11 mouse cellular contexts compared by ENCODE assay signal in genomic region chr6:86078361-86079010, GRCm38 (mm10). TPM values are rescaled to one million over a fixed set of nuclear protein-coding genes. Genes with fewer than 3 reads are reported as not detected.
DNase-seq lines count a peak whose midpoint lies in the region; ATAC-seq lines count a peak whose summit lies in the region.
"Had no signal": no experiment of that assay in that cellular context is flagged by ENCODE, and none has a peak within 500 bp of the region (broad histone marks: within the 10 kb centered on the region; RNA-seq: fewer than 3 reads in every experiment).

No protein-coding gene starts in this region.

- H3K4me2 ChIP-seq in neural tube, embryonic 11.5 days (ENCODE audit: low read depth) = no peak overlapping the region
- no peak overlapping the region for H3K4me2 ChIP-seq in neural tube, embryonic 15.5 days
- H3K4me2 ChIP-seq in liver, embryonic 11.5 days = peak overlapping the region; percentile 86
- no peak overlapping the region for H3K4me2 ChIP-seq in neural tube, embryonic 14.5 days (ENCODE audit: low read depth, low read length)

- H3K9ac ChIP-seq in neural tube, embryonic 11.5 days (ENCODE audit: low read length) = no peak overlapping the region
- H3K9ac ChIP-seq in neural tube, embryonic 15.5 days (replicated peaks) = no peak overlapping the region
- H3K9ac ChIP-seq in liver, embryonic 11.5 days (ENCODE audit: low read depth, low read length) = peak overlapping the region; percentile 93
- no peak overlapping the region for H3K9ac ChIP-seq in neural tube, embryonic 14.5 days (replicated peaks; ENCODE audit: low read depth, low read length)

- ATAC-seq in neural tube, embryonic 11.5 days (ENCODE audit: insufficient read depth, low FRiP score, low TSS enrichment) = no peak
- ATAC-seq in neural tube, embryonic 15.5 days (ENCODE audit: low FRiP score) = no peak
- ATAC-seq in liver, embryonic 11.5 days (replicated peaks; ENCODE audit: low FRiP score) = 0 out of 2 replicates have a peak, but pooled peaks have one; percentile 23
- ATAC-seq in neural tube, embryonic 14.5 days (ENCODE audit: low read depth) = no peak

- H3K9me3 ChIP-seq in heart, embryonic 10.5 days = no peaks in the 10 kb centered on the region
- no peaks in the 10 kb centered on the region for H3K9me3 ChIP-seq in neural tube, embryonic 11.5 days (ENCODE audit: control insufficient read depth, low read length)
- no peaks in the 10 kb centered on the region for H3K9me3 ChIP-seq in neural tube, embryonic 15.5 days (replicated peaks)
- H3K9me3 ChIP-seq in liver, embryonic 11.5 days (ENCODE audit: control insufficient read depth, low read length) = no peaks in the 10 kb centered on the region
- H3K9me3 ChIP-seq in neural tube, embryonic 14.5 days (ENCODE audit: control insufficient read depth, low read length) = no peaks in the 10 kb centered on the region

- no peaks in the 10 kb centered on the region for H3K36me3 ChIP-seq in heart, embryonic 10.5 days
- H3K36me3 ChIP-seq in neural tube, embryonic 11.5 days (ENCODE audit: control insufficient read depth, insufficient read depth, low read length) = no peaks in the 10 kb centered on the region
- peaks cover 5% of the 10 kb centered on the region; the same call in 1 of the 2 replicates for H3K36me3 ChIP-seq in neural tube, embryonic 15.5 days
- H3K36me3 ChIP-seq in liver, embryonic 11.5 days (ENCODE audit: control insufficient read depth, insufficient read depth, low read length) = peaks cover 5% of the 10 kb centered on the region; the same call in 1 of the 2 replicates
- peaks cover 4% of the 10 kb centered on the region for H3K36me3 ChIP-seq in neural tube, embryonic 14.5 days (ENCODE audit: control insufficient read depth, insufficient read depth, low read length)

- 61% methylated on average over 1 of the region's 1 CpGs for WGBS in heart, embryonic 10.5 days
- WGBS in neural tube, embryonic 11.5 days = 86% methylated on average over 1 of the region's 1 CpGs
- 90% methylated on average over 1 of the region's 1 CpGs for WGBS in neural tube, embryonic 15.5 days
- 47% methylated on average over 1 of the region's 1 CpGs for WGBS in liver, embryonic 11.5 days
- 87% methylated on average over 1 of the region's 1 CpGs for WGBS in neural tube, embryonic 14.5 days

- H3K27ac ChIP-seq in heart, embryonic 10.5 days = peak overlapping the region; percentile 74
- peak overlapping the region; percentile 30; the same call in 1 of the 2 replicates for H3K27ac ChIP-seq in neural tube, embryonic 11.5 days (ENCODE audit: low read depth, low read length)
- no peak overlapping the region for H3K27ac ChIP-seq in neural tube, embryonic 15.5 days (replicated peaks)
- H3K27ac ChIP-seq in liver, embryonic 11.5 days (ENCODE audit: low read depth, low read length) = peak overlapping the region; percentile 96
- H3K27ac ChIP-seq in neural tube, embryonic 14.5 days (ENCODE audit: low read depth, low read length) = 0 out of 2 replicates have a peak overlapping the region, but pooled peaks have one; percentile 5

- H3K4me1 ChIP-seq in heart, embryonic 10.5 days = peaks cover 9% of the 10 kb centered on the region; the same call in 1 of the 2 replicates
- no peaks in the 10 kb centered on the region; the same call in 1 of the 2 replicates for H3K4me1 ChIP-seq in neural tube, embryonic 11.5 days (ENCODE audit: control insufficient read depth, insufficient read depth, low read length)
- peaks cover 11% of the 10 kb centered on the region; the same call in 1 of the 2 replicates for H3K4me1 ChIP-seq in neural tube, embryonic 15.5 days
- peaks cover 45% of the 10 kb centered on the region for H3K4me1 ChIP-seq in liver, embryonic 11.5 days (replicated peaks; ENCODE audit: control insufficient read depth, insufficient read depth, low read length)
- 0 out of 2 replicates have a peak, but pooled peaks cover 3% of the 10 kb centered on the region for H3K4me1 ChIP-seq in neural tube, embryonic 14.5 days (ENCODE audit: control insufficient read depth, insufficient read depth, low read length)

- no peak for DNase-seq in heart, embryonic 10.5 days (ENCODE audit: low spot score)
- DNase-seq in heart, postnatal 4 days = no peak
- DNase-seq in neural tube, embryonic 11.5 days (ENCODE audit: low spot score) = no peak
- DNase-seq in liver, embryonic 11.5 days (ENCODE audit: low spot score) = no peak
- no peak for DNase-seq in layer of hippocampus, postnatal 25 days (ENCODE audit: extremely low spot score in 1 of 2, low spot score in 1 of 2)
- DNase-seq in right cerebral cortex, postnatal 4 days = no peak
- DNase-seq: kidney, postnatal 36 days; lung, postnatal 10 days; right cerebral cortex, adult 18-20 months had no signal

- H3K27me3 ChIP-seq in heart, embryonic 10.5 days (ENCODE audit: insufficient read depth, poor library complexity, severe bottlenecking) = no peaks in the 10 kb centered on the region
- no peaks in the 10 kb centered on the region for H3K27me3 ChIP-seq in neural tube, embryonic 11.5 days (ENCODE audit: control insufficient read depth, insufficient read depth, low read length)
- no peaks in the 10 kb centered on the region for H3K27me3 ChIP-seq in neural tube, embryonic 15.5 days (replicated peaks)
- H3K27me3 ChIP-seq in liver, embryonic 11.5 days (replicated peaks; ENCODE audit: control insufficient read depth, insufficient read depth, low read length) = no peaks in the 10 kb centered on the region
- no peaks in the 10 kb centered on the region for H3K27me3 ChIP-seq in neural tube, embryonic 14.5 days (ENCODE audit: control insufficient read depth, insufficient read depth, low read length)

- H3K4me3 ChIP-seq in heart, embryonic 10.5 days = peak overlapping the region; percentile 40
- H3K4me3 ChIP-seq in neural tube, embryonic 11.5 days (ENCODE audit: low read depth, low read length) = no peak overlapping the region
- H3K4me3 ChIP-seq in neural tube, embryonic 15.5 days (replicated peaks) = no peak overlapping the region
- H3K4me3 ChIP-seq in liver, embryonic 11.5 days (ENCODE audit: low read depth, low read length) = peak overlapping the region; percentile 73
- no peak overlapping the region for H3K4me3 ChIP-seq in neural tube, embryonic 14.5 days (ENCODE audit: low read depth, low read length)

RNA-seq across cellular contexts. Expression of gene Add2, which starts 50.0 kb away (rescaled TPM):
- 12.1 and 16.0 TPM in 2 replicates for polyA plus RNA-seq in heart, embryonic 10.5 days (2016; fragmentation: Nextera tagmentation; extraction: Ambion mirVana)
- total RNA-seq in heart, postnatal 4 days (2021) = 1 to 10 TPM; 2.3 to 3.3 TPM
- polyA plus RNA-seq in neural tube, embryonic 11.5 days (2014; fragmentation: Nextera tagmentation; extraction: Ambion mirVana) = 65.8 and 67.0 TPM in 2 replicates
- 107 and 130 TPM in 2 replicates for polyA plus RNA-seq in neural tube, embryonic 15.5 days (2015; fragmentation: Nextera tagmentation; extraction: Ambion mirVana)
- polyA plus RNA-seq in liver, embryonic 11.5 days (2014; fragmentation: Nextera tagmentation; extraction: Ambion mirVana) = 66.5 and 73.2 TPM in 2 replicates
- 94.7 and 111 TPM in 2 replicates for polyA plus RNA-seq in neural tube, embryonic 14.5 days (2014; fragmentation: Nextera tagmentation; extraction: Ambion mirVana)
- total RNA-seq in layer of hippocampus, postnatal 25 days (2021) = 100 to 1,000 TPM; 279 to 295 TPM

Comparison
In these comparisons a context has a peak if more than half of its experiments do, and no peak if none do; other contexts are left out.
1. H3K4me3 ChIP-seq: peak in heart, embryonic 10.5 days (single experiment) and liver, embryonic 11.5 days (single experiment); none in neural tube, embryonic 11.5 days (single experiment), neural tube, embryonic 15.5 days (single experiment) and neural tube, embryonic 14.5 days (single experiment).